Mouse (Mus musculus): ENCODE measurements around the gene Eri3.

- no peak for TF ChIP-seq CTCF (IDR thresholded peaks at IDR 0.05; ENCODE audit: low read depth)
- TF ChIP-seq EP300 (IDR thresholded peaks at IDR 0.05; ENCODE audit: low read depth): no peak
Observed at GRCm38 (mm10) chr4:117624660-117625059, 74.5 kb downstream of the Eri3 start.
